Mouse (Mus musculus): ENCODE measurements at regions not wholly inside any gene's neighbourhood (a gene's known extent, or its start where the extent isn't known, plus 50 kb on each side); places are given as distances from the start of the nearest gene placed in this dataset.

DNA sequence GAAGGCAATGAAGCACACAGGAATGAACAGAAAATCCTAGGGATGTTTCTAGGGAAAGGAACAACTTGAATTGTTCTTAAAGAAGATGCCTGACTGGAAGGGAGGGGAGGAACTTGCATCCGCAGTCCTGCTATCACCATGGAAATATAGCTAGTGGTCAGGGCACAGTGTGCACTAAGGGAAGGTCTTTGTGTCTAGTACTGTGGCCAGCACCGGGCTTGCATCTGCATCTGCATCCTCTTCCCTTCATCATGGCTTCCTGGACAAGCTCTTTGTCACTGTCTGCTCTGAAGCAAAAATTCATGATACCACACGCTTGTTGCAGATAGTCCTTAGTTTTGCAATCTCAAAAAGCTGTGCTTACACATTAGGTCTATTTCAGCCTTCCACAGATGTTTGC lies 241.0 kb upstream of the Adgrl2 start:
- no peak for TF ChIP-seq POLR2A (IDR thresholded peaks at IDR 0.05; ENCODE audit: insufficient read depth, low read length)
- TF ChIP-seq CTCF (IDR thresholded peaks at IDR 0.05; ENCODE audit: low read depth, low read length), result no peak
